Mouse (Mus musculus) bone marrow, adult 2 months (tissue): Measurements from ENCODE around the gene Tspan2.

ENCODE experiments used
- CTCF ChIP-seq: fragments of 200-500 bp; IDR thresholded peaks from 2 replicates; pipeline ENCODE4 v1.5.1; 2011; ENCODE audit warnings: low read length, control low read depth; ENCODE audit not compliant: control insufficient read depth, insufficient read depth
- POLR2A ChIP-seq: fragments of 200-500 bp; IDR thresholded peaks from 2 replicates; pipeline ENCODE4 v1.6.1; 2011; ENCODE audit warnings: low read depth, mild to moderate bottlenecking, control low read depth, low read length, borderline replicate concordance; ENCODE audit not compliant: control insufficient read depth

- TF ChIP-seq CTCF (no peak), POLR2A (no peak)
Measured at GRCm38 (mm10) chr3:102723154-102723553, 11.2 kb upstream of the Tspan2 start.
